Mouse (Mus musculus): ENCODE measurements around the gene Dclk1. TPM values are rescaled to one million over a fixed set of nuclear protein-coding genes. Genes with fewer than 3 reads are reported as not detected.

Gene Dclk1
- polyA plus RNA-seq, 1 experiment from 2014 or later, result 140 TPM

GRCm38 (mm10) chr3:55550962-55551361 lies 308.8 kb downstream of the Dclk1 start:
- WGBS, result 84% methylated on average over 4 of the region's 4 CpGs
- no peak for ATAC-seq
- no peaks in the 10 kb centered on the region for H3K4me1 ChIP-seq (ENCODE audit: control insufficient read depth, insufficient read depth, low read length)
- H3K27ac ChIP-seq (ENCODE audit: low read depth, low read length), result no peak overlapping the region
- no peaks in the 10 kb centered on the region for H3K27me3 ChIP-seq (replicated peaks; ENCODE audit: control insufficient read depth, insufficient read depth, low read length)
- no peaks in the 10 kb centered on the region for H3K36me3 ChIP-seq (ENCODE audit: control insufficient read depth, insufficient read depth, low read length)
- H3K4me3 ChIP-seq (ENCODE audit: low read depth, low read length), result no peak overlapping the region
- no peak for DNase-seq (ENCODE audit: low spot score)
- H3K9ac ChIP-seq (ENCODE audit: low read length), result no peak overlapping the region
- H3K9me3 ChIP-seq (replicated peaks; ENCODE audit: control insufficient read depth, low read length), result no peaks in the 10 kb centered on the region
- no peak overlapping the region for H3K4me2 ChIP-seq (ENCODE audit: low read length)

- H3K27ac ChIP-seq (ENCODE audit: low read depth, low read length), result no peak overlapping the region
- H3K9me3 ChIP-seq (replicated peaks; ENCODE audit: control insufficient read depth, low read length), result no peaks in the 10 kb centered on the region
- no peak for ATAC-seq
- WGBS, result 89% methylated on average over 4 of the region's 4 CpGs
- H3K4me3 ChIP-seq (ENCODE audit: low read depth, low read length), result no peak overlapping the region
- no peak overlapping the region for H3K4me2 ChIP-seq (ENCODE audit: low read length)
- H3K27me3 ChIP-seq (replicated peaks; ENCODE audit: control insufficient read depth, insufficient read depth, low read length), result no peaks in the 10 kb centered on the region
- no peaks in the 10 kb centered on the region for H3K36me3 ChIP-seq (ENCODE audit: control insufficient read depth, insufficient read depth, low read length)
- no peak for DNase-seq (ENCODE audit: low spot score)
- H3K9ac ChIP-seq (ENCODE audit: low read length), result no peak overlapping the region
- no peaks in the 10 kb centered on the region for H3K4me1 ChIP-seq (ENCODE audit: control insufficient read depth, insufficient read depth, low read length)
These were observed 309.7 kb downstream of the Dclk1 start for GRCm38 (mm10) chr3:55551912-55552311.

- Histone ChIP-seq H3K4me3 (ENCODE audit: low read depth, low read length) (no peak overlapping the region), H3K9ac (ENCODE audit: low read length) (no peak overlapping the region), H3K9me3 (replicated peaks; ENCODE audit: control insufficient read depth, low read length) (no peaks in the 10 kb centered on the region), H3K27ac (ENCODE audit: low read depth, low read length) (no peak overlapping the region), H3K4me2 (ENCODE audit: low read length) (no peak overlapping the region), H3K27me3 (replicated peaks; ENCODE audit: control insufficient read depth, insufficient read depth, low read length) (no peaks in the 10 kb centered on the region), H3K4me1 (ENCODE audit: control insufficient read depth, insufficient read depth, low read length) (no peaks in the 10 kb centered on the region), H3K36me3 (ENCODE audit: control insufficient read depth, insufficient read depth, low read length) (no peaks in the 10 kb centered on the region)
- ATAC-seq (no peak), DNase-seq (ENCODE audit: low spot score) (no peak)
- 92% methylated on average over 9 of the region's 9 CpGs for WGBS
These were observed 310.9 kb downstream of the Dclk1 start for GRCm38 (mm10) chr3:55553031-55553430.

- WGBS, result 56% methylated on average over 6 of the region's 6 CpGs
- no peak overlapping the region for H3K9ac ChIP-seq (ENCODE audit: low read length)
- ATAC-seq, result no peak
These were observed 313.7 kb downstream of the Dclk1 start for GRCm38 (mm10) chr3:55555848-55556247.

GRCm38 (mm10) chr3:55558570-55558969 lies 316.4 kb downstream of the Dclk1 start:
- Histone ChIP-seq H3K4me3 (ENCODE audit: low read depth, low read length) (no peak overlapping the region), H3K4me1 (ENCODE audit: control insufficient read depth, insufficient read depth, low read length) (no peaks in the 10 kb centered on the region), H3K9me3 (replicated peaks; ENCODE audit: control insufficient read depth, low read length) (no peaks in the 10 kb centered on the region), H3K4me2 (ENCODE audit: low read length) (no peak overlapping the region), H3K36me3 (ENCODE audit: control insufficient read depth, insufficient read depth, low read length) (no peaks in the 10 kb centered on the region), H3K27me3 (replicated peaks; ENCODE audit: control insufficient read depth, insufficient read depth, low read length) (no peaks in the 10 kb centered on the region), H3K9ac (ENCODE audit: low read length) (no peak overlapping the region), H3K27ac (ENCODE audit: low read depth, low read length) (no peak overlapping the region)
- DNase-seq (ENCODE audit: low spot score) (no peak), ATAC-seq (no peak)
- WGBS, result 81% methylated on average over 1 of the region's 1 CpGs

More at GRCm38 (mm10) chr3:55555848-55556247, 313.7 kb downstream of the Dclk1 start:
- Histone ChIP-seq H3K4me1 (ENCODE audit: control insufficient read depth, insufficient read depth, low read length) (no peaks in the 10 kb centered on the region), H3K9me3 (replicated peaks; ENCODE audit: control insufficient read depth, low read length) (no peaks in the 10 kb centered on the region), H3K27me3 (replicated peaks; ENCODE audit: control insufficient read depth, insufficient read depth, low read length) (no peaks in the 10 kb centered on the region), H3K27ac (ENCODE audit: low read depth, low read length) (no peak overlapping the region), H3K4me3 (ENCODE audit: low read depth, low read length) (no peak overlapping the region), H3K4me2 (ENCODE audit: low read length) (no peak overlapping the region), H3K36me3 (ENCODE audit: control insufficient read depth, insufficient read depth, low read length) (no peaks in the 10 kb centered on the region)
- peak; percentile 44 for DNase-seq (ENCODE audit: low spot score)

GRCm38 (mm10) chr3:55567476-55567875 lies 325.3 kb downstream of the Dclk1 start:
- ATAC-seq (no peak), DNase-seq (ENCODE audit: low spot score) (no peak)
- H3K36me3 ChIP-seq (ENCODE audit: control insufficient read depth, insufficient read depth, low read length), result no peaks in the 10 kb centered on the region
- no peak overlapping the region for H3K27ac ChIP-seq (ENCODE audit: low read depth, low read length)
- no peak overlapping the region for H3K9ac ChIP-seq (ENCODE audit: low read length)
- no peaks in the 10 kb centered on the region for H3K27me3 ChIP-seq (replicated peaks; ENCODE audit: control insufficient read depth, insufficient read depth, low read length)
- no peak overlapping the region for H3K4me2 ChIP-seq (ENCODE audit: low read length)
- H3K4me1 ChIP-seq (ENCODE audit: control insufficient read depth, insufficient read depth, low read length), result peaks cover 13% of the 10 kb centered on the region
- no peaks in the 10 kb centered on the region for H3K9me3 ChIP-seq (replicated peaks; ENCODE audit: control insufficient read depth, low read length)
- 95% methylated on average over 3 of the region's 3 CpGs for WGBS
- no peak overlapping the region for H3K4me3 ChIP-seq (ENCODE audit: low read depth, low read length)

GRCm38 (mm10) chr3:55569539-55569938 lies 327.4 kb downstream of the Dclk1 start:
- ATAC-seq (no peak), DNase-seq (ENCODE audit: low spot score) (no peak)
- WGBS, result 62% methylated on average over 10 of the region's 10 CpGs

GRCm38 (mm10) chr3:55571034-55571433 lies 328.9 kb downstream of the Dclk1 start:
- Histone ChIP-seq H3K4me1 (ENCODE audit: control insufficient read depth, insufficient read depth, low read length) (peaks cover 13% of the 10 kb centered on the region), H3K9me3 (replicated peaks; ENCODE audit: control insufficient read depth, low read length) (no peaks in the 10 kb centered on the region), H3K27me3 (replicated peaks; ENCODE audit: control insufficient read depth, insufficient read depth, low read length) (no peaks in the 10 kb centered on the region), H3K4me2 (ENCODE audit: low read length) (no peak overlapping the region), H3K4me3 (ENCODE audit: low read depth, low read length) (no peak overlapping the region), H3K9ac (ENCODE audit: low read length) (no peak overlapping the region), H3K27ac (ENCODE audit: low read depth, low read length) (no peak overlapping the region), H3K36me3 (ENCODE audit: control insufficient read depth, insufficient read depth, low read length) (no peaks in the 10 kb centered on the region)
- ATAC-seq (no peak), DNase-seq (ENCODE audit: low spot score) (no peak)
- 92% methylated on average over 3 of the region's 3 CpGs for WGBS

More at GRCm38 (mm10) chr3:55569539-55569938, 327.4 kb downstream of the Dclk1 start:
- Histone ChIP-seq H3K4me1 (ENCODE audit: control insufficient read depth, insufficient read depth, low read length) (peaks cover 13% of the 10 kb centered on the region), H3K27ac (ENCODE audit: low read depth, low read length) (no peak overlapping the region), H3K4me3 (ENCODE audit: low read depth, low read length) (no peak overlapping the region), H3K9ac (ENCODE audit: low read length) (no peak overlapping the region), H3K9me3 (replicated peaks; ENCODE audit: control insufficient read depth, low read length) (no peaks in the 10 kb centered on the region), H3K36me3 (ENCODE audit: control insufficient read depth, insufficient read depth, low read length) (no peaks in the 10 kb centered on the region), H3K4me2 (ENCODE audit: low read length) (no peak overlapping the region), H3K27me3 (replicated peaks; ENCODE audit: control insufficient read depth, insufficient read depth, low read length) (no peaks in the 10 kb centered on the region)

- Histone ChIP-seq H3K27me3 (replicated peaks; ENCODE audit: control insufficient read depth, insufficient read depth, low read length) (no peaks in the 10 kb centered on the region), H3K27ac (ENCODE audit: low read depth, low read length) (peak overlapping the region; percentile 5; the same call in 1 of the 2 replicates), H3K4me1 (ENCODE audit: control insufficient read depth, insufficient read depth, low read length) (peaks cover 13% of the 10 kb centered on the region), H3K36me3 (ENCODE audit: control insufficient read depth, insufficient read depth, low read length) (no peaks in the 10 kb centered on the region), H3K4me3 (ENCODE audit: low read depth, low read length) (no peak overlapping the region), H3K4me2 (ENCODE audit: low read length) (no peak overlapping the region), H3K9me3 (replicated peaks; ENCODE audit: control insufficient read depth, low read length) (no peaks in the 10 kb centered on the region), H3K9ac (ENCODE audit: low read length) (no peak overlapping the region)
- DNase-seq (ENCODE audit: low spot score) (peak; percentile 71), ATAC-seq (peak; percentile 69)
- 27% methylated on average over 11 of the region's 11 CpGs for WGBS
These were observed 329.6 kb downstream of the Dclk1 start for GRCm38 (mm10) chr3:55571552-55572296.

Measured in forebrain, embryonic 14.5 days (tissue).